Mouse (Mus musculus) right cerebral cortex, adult 18-20 months (tissue): ENCODE measurements at regions not wholly inside any gene's neighbourhood (a gene's known extent, or its start where the extent isn't known, plus 50 kb on each side); places are given as distances from the start of the nearest gene placed in this dataset.
A peak's percentile ranks its signal among the peaks of the same experiment; 100 is the strongest.

ENCODE experiments used
- DNase-seq: peaks from one replicate; pipeline ENCODE4 v3.0.0; 2022; ENCODE audit warnings: mixed read lengths

- no peak for DNase-seq
These were observed 987.8 kb downstream of the Pcdh7 start for GRCm38 (mm10) chr5:58705561-58705960.

DNA sequence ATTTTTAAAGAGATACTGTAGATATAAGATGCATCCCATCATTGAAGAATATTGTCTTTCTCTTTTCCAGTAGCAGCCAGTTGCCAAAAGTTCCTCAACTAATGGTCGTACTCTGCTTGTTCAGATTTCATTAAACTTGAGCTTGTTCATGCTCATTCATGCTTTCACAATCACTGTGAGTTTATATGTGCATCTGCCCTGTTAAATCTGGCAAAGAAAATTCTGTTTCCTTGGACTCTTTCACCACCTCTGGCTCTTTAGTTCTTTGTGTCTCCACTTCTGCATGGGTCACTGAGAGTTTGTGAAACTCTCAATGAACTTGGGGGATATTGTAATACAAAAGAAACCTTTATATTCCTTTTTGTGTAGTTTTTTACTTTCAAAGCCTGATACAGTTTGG lies 994.6 kb downstream of the Pcdh7 start:
- no peak for DNase-seq

GRCm38 (mm10) chr5:58733366-58733765 lies 1015.6 kb downstream of the Pcdh7 start:
- DNase-seq = no peak

- DNase-seq = no peak
These were observed 1016.2 kb downstream of the Pcdh7 start for GRCm38 (mm10) chr5:58733961-58734360.

DNA sequence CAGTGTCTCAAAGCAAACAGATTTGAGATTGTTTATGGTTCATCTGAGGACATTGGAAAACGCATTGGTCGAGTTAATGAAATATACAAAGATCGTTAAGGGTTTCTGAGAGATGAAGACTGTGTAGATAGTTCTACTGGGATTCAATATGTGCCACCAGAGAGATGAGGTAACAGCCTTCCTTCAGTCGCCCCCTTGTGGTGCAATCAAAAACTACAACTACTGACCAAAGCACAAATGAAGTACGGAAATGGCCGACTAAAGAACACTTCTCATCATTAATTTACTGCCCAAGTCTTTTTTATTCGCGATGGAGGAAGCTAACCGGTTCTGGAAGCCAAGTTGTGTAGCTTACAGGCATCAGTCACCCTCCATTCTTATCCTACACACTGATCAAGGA lies 1018.8 kb downstream of the Pcdh7 start:
- peak; percentile 56 for DNase-seq

GRCm38 (mm10) chr5:58737264-58737883 lies 1019.6 kb downstream of the Pcdh7 start:
- DNase-seq = no peak

- DNase-seq = no peak
These were observed 1020.3 kb downstream of the Pcdh7 start for GRCm38 (mm10) chr5:58738041-58738440.

DNA sequence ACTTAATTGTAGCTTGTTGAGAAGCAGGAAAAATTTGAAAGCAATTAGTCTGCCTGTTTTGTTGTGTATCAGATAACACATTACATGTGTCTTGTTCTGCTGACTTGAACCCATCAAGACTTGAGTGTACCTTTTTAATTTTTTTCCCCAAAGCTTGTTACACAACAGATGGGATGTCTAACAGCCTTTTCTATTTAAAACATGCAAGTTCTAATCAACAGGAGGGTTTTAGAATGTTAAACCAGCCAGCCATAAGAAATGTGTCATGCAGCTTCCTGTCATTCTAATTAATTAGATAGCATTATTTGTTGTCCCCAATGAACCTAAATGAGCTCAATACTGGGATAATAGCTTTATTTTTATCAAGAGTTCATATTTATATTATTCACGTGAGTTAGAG lies 1023.0 kb downstream of the Pcdh7 start:
- no peak for DNase-seq

DNA sequence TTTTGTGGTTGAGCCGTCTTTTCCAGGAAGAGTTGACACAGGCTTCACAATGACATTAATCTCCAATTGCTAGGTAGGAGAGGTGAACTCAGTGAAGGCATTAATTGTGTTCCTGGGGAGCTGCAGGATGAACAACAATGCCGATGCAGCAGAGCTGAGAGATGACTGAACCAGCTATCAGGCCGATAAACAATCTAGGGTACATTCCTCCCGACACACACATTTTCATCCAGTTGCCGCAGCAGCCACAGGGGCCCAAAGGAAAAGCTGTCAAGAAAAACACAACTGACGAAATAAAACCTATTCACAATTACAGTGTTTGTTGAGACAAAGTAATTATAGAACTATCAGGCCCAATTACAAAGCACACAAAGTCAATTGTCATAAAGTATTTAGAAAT lies 1029.9 kb downstream of the Pcdh7 start:
- no peak for DNase-seq

DNA sequence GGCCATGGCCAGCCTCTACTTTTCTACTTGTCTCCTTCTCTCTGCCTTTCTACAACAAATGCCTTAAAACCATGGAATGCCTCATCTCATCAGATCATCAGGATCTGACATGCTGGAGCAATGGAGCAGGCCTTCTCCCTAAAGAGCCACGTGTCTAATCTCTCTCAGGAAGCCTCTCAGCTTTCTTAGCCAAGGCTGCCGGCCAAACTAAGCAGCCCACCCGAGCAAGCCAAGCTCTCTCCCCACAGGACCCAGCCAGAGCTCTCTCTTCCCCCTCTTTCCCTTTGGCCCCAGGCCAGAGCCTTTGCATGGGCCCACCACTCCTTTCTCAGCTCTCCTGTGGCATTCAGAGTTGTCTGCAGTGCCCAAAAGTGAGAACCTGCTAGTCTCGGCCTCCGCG lies 1034.0 kb downstream of the Pcdh7 start:
- DNase-seq = no peak
